Mouse (Mus musculus): ENCODE results near the gene Sox2.

The Sox2 gene

GRCm38 (mm10) chr3:34659861-34660260, 9.7 kb downstream of the Sox2 start:
- no peak for DNase-seq (ENCODE audit: low read depth, low spot score)

- no peak for DNase-seq (ENCODE audit: low read depth, low spot score)
Measured at GRCm38 (mm10) chr3:34660542-34661290, 10.5 kb downstream of the Sox2 start.

GRCm38 (mm10) chr3:34661341-34662007, 11.3 kb downstream of the Sox2 start:
- no peak for DNase-seq (ENCODE audit: low read depth, low spot score)

- no peak for DNase-seq (ENCODE audit: low read depth, low spot score)
Measured at GRCm38 (mm10) chr3:34662008-34662711, 12.0 kb downstream of the Sox2 start.

- DNase-seq (ENCODE audit: low read depth, low spot score), result no peak
Measured at GRCm38 (mm10) chr3:34662712-34663655, 12.8 kb downstream of the Sox2 start.

GRCm38 (mm10) chr3:34663701-34664635, 13.8 kb downstream of the Sox2 start:
- DNase-seq (ENCODE audit: low read depth, low spot score), result no peak

GRCm38 (mm10) chr3:34664636-34665531, 14.7 kb downstream of the Sox2 start:
- DNase-seq (ENCODE audit: low read depth, low spot score), result no peak

GRCm38 (mm10) chr3:34665751-34666665, 15.8 kb downstream of the Sox2 start:
- DNase-seq (ENCODE audit: low read depth, low spot score), result no peak

GRCm38 (mm10) chr3:34667180-34667579, 17.0 kb downstream of the Sox2 start:
- no peak for DNase-seq (ENCODE audit: low read depth, low spot score)

GRCm38 (mm10) chr3:34667881-34668817, 17.9 kb downstream of the Sox2 start:
- DNase-seq (ENCODE audit: low read depth, low spot score), result no peak

- DNase-seq (ENCODE audit: low read depth, low spot score), result no peak
Measured at GRCm38 (mm10) chr3:34671024-34671660, 20.9 kb downstream of the Sox2 start.

- no peak for DNase-seq (ENCODE audit: low read depth, low spot score)
Measured at GRCm38 (mm10) chr3:34678840-34679239, 28.6 kb downstream of the Sox2 start.

GRCm38 (mm10) chr3:34679439-34679838, 29.2 kb downstream of the Sox2 start:
- no peak for DNase-seq (ENCODE audit: low read depth, low spot score)

- DNase-seq (ENCODE audit: low read depth, low spot score), result no peak
Measured at GRCm38 (mm10) chr3:34679921-34680320, 29.7 kb downstream of the Sox2 start.

GRCm38 (mm10) chr3:34688072-34688471, 37.9 kb downstream of the Sox2 start:
- no peak for DNase-seq (ENCODE audit: low read depth, low spot score)

GRCm38 (mm10) chr3:34691703-34692393, 41.6 kb downstream of the Sox2 start:
- no peak for DNase-seq (ENCODE audit: low read depth, low spot score)
